Mouse (Mus musculus) testis, adult 2 months (tissue): Measurements from ENCODE around the gene Kiss1.

ENCODE experiments used
- CTCF ChIP-seq: fragments of 200-500 bp; IDR thresholded peaks from 2 replicates; pipeline ENCODE4 v1.5.1; 2012; ENCODE audit warnings: low read depth, mild to moderate bottlenecking, inconsistent platforms, low read length, moderate library complexity; ENCODE audit not compliant: control insufficient read depth, insufficient read depth, insufficient replicate concordance
- POLR2A ChIP-seq: fragments of 200-500 bp; IDR thresholded peaks from 2 replicates; pipeline ENCODE4 v1.6.1; 2012; ENCODE audit warnings: low read depth, mild to moderate bottlenecking, inconsistent platforms, low read length, moderate library complexity; ENCODE audit not compliant: control insufficient read depth

GRCm38 (mm10) chr1:133274163-133274562 is 47.5 kb upstream of the Kiss1 start:
- TF ChIP-seq CTCF (no peak), POLR2A (no peak)
